Mouse (Mus musculus) lung, embryonic 15.5 days (tissue): ENCODE results near the gene Vmn2r3. TPM values are rescaled to one million over a fixed set of nuclear protein-coding genes. Genes with fewer than 3 reads are reported as not detected.
"Not testable (repeated sequence)": the region's sequence is repeated elsewhere in the genome, so short reads cannot be mapped to it uniquely, and the experiment has no call there.

Source experiments
- ATAC-seq: fragments of 200-750 bp; cut with Nextera tagmentation; 2 replicates; pipeline ENCODE4 v1.8.0; 2017; ENCODE audit warnings: moderate number of reproducible peaks, borderline replicate concordance; ENCODE audit not compliant: low FRiP score, low TSS enrichment; ENCODE audit errors: extremely low read depth
- H3K27ac ChIP-seq: fragments of 300-500 bp; sonication (generic); 2 replicates; pipeline ENCODE4 v1.5.1; 2015; ENCODE audit warnings: moderate library complexity, mild to moderate bottlenecking, inconsistent platforms
- H3K27me3 ChIP-seq: fragments of 300-500 bp; sonication (generic); 2 replicates; pipeline ENCODE4 v1.6.1; 2015; ENCODE audit warnings: inconsistent platforms
- H3K36me3 ChIP-seq: fragments of 300-500 bp; sonication (generic); 2 replicates; pipeline ENCODE4 v1.6.1; 2015; ENCODE audit warnings: inconsistent platforms
- H3K4me1 ChIP-seq: fragments of 300-500 bp; sonication (generic); 2 replicates; pipeline ENCODE4 v1.6.1; 2015; ENCODE audit warnings: inconsistent platforms
- H3K4me2 ChIP-seq: fragments of 300-500 bp; sonication (generic); 2 replicates; pipeline ENCODE4 v1.6.1; 2015; ENCODE audit warnings: inconsistent platforms, mild to moderate bottlenecking, moderate library complexity
- H3K4me3 ChIP-seq: fragments of 300-500 bp; sonication (generic); 2 replicates; pipeline ENCODE4 v1.5.1; 2015; ENCODE audit warnings: mild to moderate bottlenecking, inconsistent platforms
- H3K9ac ChIP-seq: fragments of 300-500 bp; sonication (generic); 2 replicates; pipeline ENCODE4 v1.6.1; 2015; ENCODE audit warnings: inconsistent platforms
- H3K9me3 ChIP-seq: fragments of 300-500 bp; sonication (generic); 2 replicates; pipeline ENCODE4 v1.6.1; 2016; ENCODE audit warnings: inconsistent platforms
- WGBS: fragments of 180-500 bp; shearing (Covaris S2); methylation state at CpG from one replicate; pipeline ENCODE4 v1.1.7; 2015; 5-methylcytosine and 5-hydroxymethylcytosine counted together
- polyA plus RNA-seq: library from polyadenylated mRNA; unstranded; fragments of >200 nt; fragmentation: Nextera tagmentation; extraction: Ambion mirVana; gene quantifications from 2 replicates; pipeline ENCODE4 v1.2.1, GENCODE M21; 2015

The Vmn2r3 gene
- not detected in 2 replicates for polyA plus RNA-seq

GRCm38 (mm10) chr3:64289609-64290008 lies at the start of gene Vmn2r3:
Gene Vmn2r3 (minus strand): TSS chr3:64289709.
- WGBS = 70% methylated on average over 1 of the region's 1 CpGs
- H3K4me3 ChIP-seq = no peak within 1 kb of the TSS

DNA sequence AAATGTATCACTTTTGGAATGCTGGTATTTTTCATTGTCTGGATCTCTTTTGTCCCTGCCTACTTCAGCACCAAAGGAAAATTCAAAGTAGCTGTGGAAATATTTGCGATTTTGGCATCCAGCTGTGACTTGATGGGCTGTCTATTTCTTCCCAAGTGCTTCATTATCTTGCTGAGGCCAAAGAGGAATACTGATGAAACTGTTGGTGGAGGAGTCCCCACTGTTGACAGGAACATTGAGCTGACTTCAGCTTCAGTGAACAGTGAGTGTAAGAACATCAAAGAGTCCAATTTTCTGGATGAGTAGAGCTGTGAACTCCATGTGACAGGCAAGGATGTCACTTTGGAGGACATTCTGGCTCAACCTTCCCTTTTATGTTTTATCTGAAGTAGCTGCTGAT lies 43.0 kb upstream of the Vmn2r3 start:
- Histone ChIP-seq H3K27me3 (no peaks in the 10 kb centered on the region), H3K9me3 (no peaks in the 10 kb centered on the region), H3K4me3 (no peak overlapping the region), H3K36me3 (no peaks in the 10 kb centered on the region), H3K4me1 (no peaks in the 10 kb centered on the region), H3K9ac (no peak overlapping the region), H3K4me2 (no peak overlapping the region), H3K27ac (no peak overlapping the region)
- no peak for ATAC-seq
- 62% methylated on average over 1 of the region's 1 CpGs for WGBS

More at GRCm38 (mm10) chr3:64289609-64290008, at the start of gene Vmn2r3:
- H3K9me3 ChIP-seq = no peaks in the 10 kb centered on the region
- no peak within 1 kb of the TSS for H3K27ac ChIP-seq
- no peaks in the 10 kb centered on the region for H3K27me3 ChIP-seq
- H3K36me3 ChIP-seq = no peaks in the 10 kb centered on the region
- no peak within 1 kb of the TSS for H3K4me2 ChIP-seq
- no peak for ATAC-seq
- H3K9ac ChIP-seq = no peak within 1 kb of the TSS
- H3K4me1 ChIP-seq = no peaks in the 10 kb centered on the region

- Histone ChIP-seq H3K4me1 (no peaks in the 10 kb centered on the region), H3K27ac (no peak overlapping the region), H3K4me3 (no peak overlapping the region), H3K9me3 (no peaks in the 10 kb centered on the region), H3K27me3 (no peaks in the 10 kb centered on the region), H3K36me3 (no peaks in the 10 kb centered on the region), H3K4me2 (no peak overlapping the region), H3K9ac (no peak overlapping the region)
- ATAC-seq = no peak
- 68% methylated on average over 2 of the region's 2 CpGs for WGBS
These were observed 32.3 kb upstream of the Vmn2r3 start for GRCm38 (mm10) chr3:64321824-64322223.

- no peak overlapping the region for H3K27ac ChIP-seq
- no peak overlapping the region for H3K9ac ChIP-seq
- H3K9me3 ChIP-seq = no peaks in the 10 kb centered on the region
- H3K4me3 ChIP-seq = no peak overlapping the region
- ATAC-seq = no peak
- no peaks in the 10 kb centered on the region for H3K27me3 ChIP-seq
- H3K36me3 ChIP-seq = no peaks in the 10 kb centered on the region
- H3K4me1 ChIP-seq = no peaks in the 10 kb centered on the region
- no peak overlapping the region for H3K4me2 ChIP-seq
These were observed 17.3 kb upstream of the Vmn2r3 start for GRCm38 (mm10) chr3:64306799-64307198.

- 20% methylated on average over 1 of the region's 1 CpGs for WGBS
- H3K36me3 ChIP-seq = no peaks in the 10 kb centered on the region
These were observed 23.8 kb downstream of the Vmn2r3 start for GRCm38 (mm10) chr3:64265762-64266112.

DNA sequence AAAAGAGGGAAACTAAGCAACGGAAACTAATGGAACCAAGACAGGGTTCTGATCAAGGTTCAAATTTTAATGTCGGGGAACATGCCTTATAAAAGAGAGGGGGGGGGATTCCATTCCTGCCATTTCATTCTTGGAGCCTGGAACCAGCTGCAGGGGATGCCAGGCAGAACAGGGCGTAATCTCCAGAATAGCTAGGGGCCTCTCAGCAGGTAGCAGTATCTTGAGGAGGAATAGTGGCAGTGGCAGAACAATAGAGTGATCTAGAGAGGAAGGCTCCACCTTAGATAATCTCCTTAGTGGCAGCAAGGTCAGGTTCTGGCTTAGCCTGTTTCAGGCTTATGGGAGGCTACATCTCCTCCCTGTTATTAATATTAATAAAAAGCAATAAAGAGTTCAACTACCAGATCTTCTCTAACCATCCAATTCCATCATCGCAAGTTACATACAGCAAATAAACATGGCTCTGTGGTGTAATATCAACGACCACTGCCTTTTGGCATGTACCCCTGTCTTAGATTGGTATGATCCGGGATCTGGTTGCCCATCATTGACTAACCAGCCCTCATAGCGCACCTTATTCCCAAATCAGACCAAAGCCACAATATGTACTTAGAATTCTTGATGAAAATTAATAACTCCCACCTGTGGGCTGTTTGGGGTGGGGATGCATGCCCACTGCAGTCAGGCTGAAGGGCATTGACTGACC lies 24.3 kb downstream of the Vmn2r3 start:
- not testable (repeated sequence) for ATAC-seq, H3K36me3 ChIP-seq, H3K4me1 ChIP-seq, H3K4me2 ChIP-seq, H3K27me3 ChIP-seq, H3K4me3 ChIP-seq, H3K9me3 ChIP-seq, H3K9ac ChIP-seq, H3K27ac ChIP-seq
- WGBS = 55% methylated on average over 7 of the region's 7 CpGs

More at GRCm38 (mm10) chr3:64265762-64266112, 23.8 kb downstream of the Vmn2r3 start:
- Histone ChIP-seq H3K9ac (no peak overlapping the region), H3K27ac (no peak overlapping the region), H3K4me3 (no peak overlapping the region), H3K9me3 (no peaks in the 10 kb centered on the region), H3K4me2 (no peak overlapping the region), H3K27me3 (no peaks in the 10 kb centered on the region), H3K4me1 (no peaks in the 10 kb centered on the region)
- ATAC-seq = no peak

GRCm38 (mm10) chr3:64259582-64259981 lies 29.9 kb downstream of the Vmn2r3 start:
- Histone ChIP-seq H3K4me3 (no peak overlapping the region), H3K9me3 (no peaks in the 10 kb centered on the region), H3K36me3 (no peaks in the 10 kb centered on the region), H3K4me2 (no peak overlapping the region), H3K9ac (no peak overlapping the region), H3K4me1 (no peaks in the 10 kb centered on the region), H3K27me3 (no peaks in the 10 kb centered on the region), H3K27ac (no peak overlapping the region)
- WGBS = 63% methylated on average over 3 of the region's 3 CpGs
- no peak for ATAC-seq

DNA sequence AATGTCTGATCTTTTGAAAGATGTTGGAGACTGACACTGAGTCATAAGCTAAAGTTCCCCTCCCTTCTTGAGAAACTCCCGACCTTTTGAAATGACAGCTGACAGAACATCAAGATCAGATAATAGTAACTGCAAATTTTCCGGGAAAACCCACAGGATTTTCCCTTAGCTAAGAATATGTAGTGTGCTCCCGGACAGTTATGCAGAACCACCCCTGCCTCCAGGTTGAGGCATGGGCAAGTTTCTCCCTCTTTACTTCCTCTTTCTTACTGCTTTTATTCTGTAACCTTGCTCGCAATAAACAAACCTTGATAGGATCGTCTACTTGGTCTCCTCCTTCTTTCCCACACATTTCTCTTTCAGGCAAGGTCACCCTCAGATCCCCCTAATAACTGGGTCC lies 37.9 kb downstream of the Vmn2r3 start:
- H3K27ac ChIP-seq = no peak overlapping the region
- no peaks in the 10 kb centered on the region for H3K27me3 ChIP-seq
- H3K4me1 ChIP-seq = no peaks in the 10 kb centered on the region
- no peaks in the 10 kb centered on the region for H3K9me3 ChIP-seq
- no peak overlapping the region for H3K9ac ChIP-seq
- 77% methylated on average over 5 of the region's 5 CpGs for WGBS
- ATAC-seq = no peak
- no peak overlapping the region for H3K4me2 ChIP-seq
- H3K4me3 ChIP-seq = no peak overlapping the region
- no peaks in the 10 kb centered on the region for H3K36me3 ChIP-seq

DNA sequence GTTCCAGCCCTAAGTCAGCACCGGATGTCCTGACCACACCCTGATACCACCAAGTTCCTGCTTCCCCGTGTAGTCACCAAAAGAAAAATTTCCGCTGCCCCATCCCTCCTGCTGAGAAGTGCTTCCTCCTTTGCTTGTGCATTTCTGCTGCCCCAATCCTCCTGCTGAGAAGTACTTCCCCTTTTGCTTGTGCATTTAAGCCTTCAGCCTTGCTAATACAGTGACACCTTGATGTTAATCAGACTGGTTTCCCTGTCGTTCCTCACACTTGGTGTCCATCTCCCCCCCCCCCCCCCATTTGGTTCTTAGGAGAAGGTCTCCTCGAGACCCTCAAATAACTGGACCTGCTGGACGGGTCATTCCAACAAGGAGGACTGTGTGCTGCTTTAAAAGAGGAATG lies 39.0 kb downstream of the Vmn2r3 start:
- not testable (repeated sequence) for H3K36me3 ChIP-seq, H3K27me3 ChIP-seq, H3K9me3 ChIP-seq, H3K4me1 ChIP-seq, H3K9ac ChIP-seq, H3K4me3 ChIP-seq, H3K27ac ChIP-seq, ATAC-seq, H3K4me2 ChIP-seq
- WGBS = 75% methylated on average over 6 of the region's 6 CpGs

GRCm38 (mm10) chr3:64235459-64235858 lies 54.0 kb downstream of the Vmn2r3 start:
- not testable (repeated sequence) for H3K4me3 ChIP-seq, H3K9me3 ChIP-seq, H3K9ac ChIP-seq, H3K4me2 ChIP-seq, ATAC-seq, H3K36me3 ChIP-seq, H3K27ac ChIP-seq, H3K4me1 ChIP-seq, H3K27me3 ChIP-seq
- 91% methylated on average over 6 of the region's 6 CpGs for WGBS

DNA sequence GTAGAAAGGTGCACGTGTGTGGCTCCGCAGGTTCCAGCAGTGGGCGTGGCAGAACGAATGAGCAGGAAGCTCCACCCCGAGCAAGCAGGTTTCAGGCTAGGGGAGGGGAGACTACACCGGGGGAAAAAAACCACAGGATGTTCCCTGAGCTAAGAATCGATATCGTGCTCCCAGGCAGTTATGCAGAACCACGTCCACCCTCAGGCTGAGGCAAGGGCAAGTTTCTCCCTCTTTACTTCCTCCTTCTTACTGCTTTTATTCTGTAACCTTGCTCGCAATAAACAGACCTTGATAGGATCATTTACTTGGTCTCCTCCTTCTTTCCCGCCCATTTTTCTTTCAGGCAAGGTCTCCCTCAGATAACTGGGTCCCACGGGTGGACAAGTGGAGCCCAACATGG lies 55.9 kb downstream of the Vmn2r3 start:
- not testable (repeated sequence) for H3K4me1 ChIP-seq, H3K27ac ChIP-seq, H3K9ac ChIP-seq, H3K9me3 ChIP-seq, H3K4me2 ChIP-seq, ATAC-seq, H3K4me3 ChIP-seq, H3K27me3 ChIP-seq, H3K36me3 ChIP-seq
- 78% methylated on average over 10 of the region's 12 CpGs for WGBS

DNA sequence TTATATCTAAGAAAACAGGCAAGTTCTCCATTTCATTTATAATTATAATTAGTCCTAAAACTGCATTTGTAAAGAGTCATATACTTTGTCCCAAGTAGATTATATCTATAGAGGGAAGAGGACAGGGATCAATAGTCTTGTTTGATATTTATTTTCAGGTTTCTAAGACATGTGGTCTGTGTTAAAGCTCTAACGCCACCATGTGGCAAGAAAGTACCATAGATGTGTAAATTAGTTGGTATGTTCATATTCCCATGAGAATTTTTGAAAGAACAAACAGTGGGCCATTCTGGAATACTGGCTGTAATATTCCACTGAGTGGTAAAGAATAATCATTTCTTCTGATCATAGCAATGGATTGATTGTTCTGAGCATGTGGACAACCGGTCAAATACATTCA lies 62.3 kb downstream of the Vmn2r3 start:
- Histone ChIP-seq H3K9ac (no peak overlapping the region), H3K27ac (no peak overlapping the region), H3K4me3 (no peak overlapping the region), H3K4me1 (no peaks in the 10 kb centered on the region), H3K36me3 (no peaks in the 10 kb centered on the region), H3K27me3 (no peaks in the 10 kb centered on the region), H3K9me3 (no peaks in the 10 kb centered on the region), H3K4me2 (no peak overlapping the region)
- 52% methylated on average over 2 of the region's 2 CpGs for WGBS
- no peak for ATAC-seq
